Mouse (Mus musculus): ENCODE measurements around the gene Ap1ar. TPM values are rescaled to one million over a fixed set of nuclear protein-coding genes. Genes with fewer than 3 reads are reported as not detected.

The Ap1ar gene
- polyA plus RNA-seq, 1 experiment from 2014 or later, result 40.2 TPM

- Histone ChIP-seq H3K27me3 (ENCODE audit: insufficient read depth, low read length) (no peaks in the 10 kb centered on the region), H3K4me3 (replicated peaks; ENCODE audit: low read depth, low read length) (no peak overlapping the region), H3K4me1 (replicated peaks; ENCODE audit: insufficient read depth, low read length) (no peaks in the 10 kb centered on the region), H3K36me3 (ENCODE audit: insufficient read depth, low read length) (0 out of 2 replicates have a peak, but pooled peaks cover 3% of the 10 kb centered on the region), H3K9ac (ENCODE audit: low read depth, low read length) (no peak overlapping the region), H3K9me3 (replicated peaks; ENCODE audit: low read length) (no peaks in the 10 kb centered on the region), H3K4me2 (ENCODE audit: low read length) (no peak overlapping the region), H3K27ac (no peak overlapping the region)
- no peak for DNase-seq (ENCODE audit: low spot score)
- no peak for TF ChIP-seq CTCF (IDR thresholded peaks at IDR 0.05; ENCODE audit: low read depth)
- 80% methylated on average over 1 of the region's 1 CpGs for WGBS
- no peak for ATAC-seq (replicated peaks; ENCODE audit: low FRiP score, low read depth)
Observed at GRCm38 (mm10) chr3:127820400-127820799, 16.9 kb downstream of the Ap1ar start.

DNA sequence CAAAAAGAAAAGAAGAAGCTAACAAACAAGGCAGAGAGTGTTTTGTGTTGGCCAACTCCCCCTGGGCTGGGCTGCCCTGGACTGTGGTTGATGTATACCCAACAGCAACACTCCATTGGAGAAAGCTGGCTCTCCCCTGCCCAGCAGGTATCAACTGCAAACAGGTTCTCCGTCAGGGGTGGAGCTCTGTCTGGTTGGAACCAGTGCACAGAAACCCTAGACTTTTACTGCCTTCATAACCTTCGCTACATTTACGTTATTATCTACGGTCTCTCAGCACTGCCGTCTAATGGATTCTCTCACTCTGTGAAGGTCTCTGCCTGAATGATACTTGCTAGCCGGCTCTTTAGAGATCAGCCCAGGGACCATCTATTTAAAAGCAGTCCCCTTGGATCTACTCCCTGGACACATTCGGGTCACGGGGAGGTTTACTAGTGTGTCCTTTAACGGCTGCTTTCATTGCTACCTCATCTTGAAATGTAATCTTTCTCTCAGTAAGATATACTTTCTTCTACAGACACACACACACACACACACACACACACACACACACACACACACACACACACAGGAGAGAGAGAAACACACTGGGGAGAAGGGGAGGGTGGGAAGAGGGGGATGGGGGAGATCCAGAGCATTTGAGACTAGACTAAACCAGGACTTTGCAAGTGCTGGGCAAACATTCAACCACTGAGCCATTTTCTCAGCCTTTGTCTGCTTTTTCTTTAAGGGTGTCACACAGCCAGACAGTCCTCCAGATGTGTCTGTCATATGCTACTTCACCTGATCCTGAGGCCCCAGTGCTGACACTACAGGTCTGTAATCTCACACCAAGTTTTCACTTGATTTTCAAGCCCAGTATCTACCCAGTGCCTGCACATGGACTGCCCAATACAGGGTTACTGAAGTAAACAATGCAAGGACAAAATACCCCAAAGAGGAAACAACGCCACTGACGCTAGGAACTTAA is 18.3 kb downstream of the Ap1ar start:
- H3K4me3 ChIP-seq (replicated peaks; ENCODE audit: low read depth, low read length), result no peak overlapping the region
- TF ChIP-seq CTCF (IDR thresholded peaks at IDR 0.05; ENCODE audit: low read depth), result no peak
- DNase-seq (ENCODE audit: low spot score) (peak; percentile 32), ATAC-seq (replicated peaks; ENCODE audit: low FRiP score, low read depth) (peak; percentile 83)
- 0 out of 2 replicates have a peak overlapping the region, but pooled peaks have one; percentile 13 for H3K4me2 ChIP-seq (ENCODE audit: low read length)
- H3K4me1 ChIP-seq (replicated peaks; ENCODE audit: insufficient read depth, low read length), result no peaks in the 10 kb centered on the region
- H3K9ac ChIP-seq (ENCODE audit: low read depth, low read length), result no peak overlapping the region
- H3K36me3 ChIP-seq (ENCODE audit: insufficient read depth, low read length), result 0 out of 2 replicates have a peak, but pooled peaks cover 5% of the 10 kb centered on the region
- no peaks in the 10 kb centered on the region for H3K9me3 ChIP-seq (replicated peaks; ENCODE audit: low read length)
- WGBS, result 39% methylated on average over 11 of the region's 11 CpGs
- peak overlapping the region; percentile 62 for H3K27ac ChIP-seq
- H3K27me3 ChIP-seq (ENCODE audit: insufficient read depth, low read length), result no peaks in the 10 kb centered on the region

GRCm38 (mm10) chr3:127817120-127817683 is 20.1 kb downstream of the Ap1ar start:
- Histone ChIP-seq H3K9ac (ENCODE audit: low read depth, low read length) (no peak overlapping the region), H3K36me3 (ENCODE audit: insufficient read depth, low read length) (peaks cover 13% of the 10 kb centered on the region; the same call in 1 of the 2 replicates), H3K27me3 (ENCODE audit: insufficient read depth, low read length) (no peaks in the 10 kb centered on the region), H3K27ac (no peak overlapping the region), H3K4me3 (replicated peaks; ENCODE audit: low read depth, low read length) (no peak overlapping the region), H3K4me2 (ENCODE audit: low read length) (no peak overlapping the region), H3K9me3 (replicated peaks; ENCODE audit: low read length) (no peaks in the 10 kb centered on the region), H3K4me1 (replicated peaks; ENCODE audit: insufficient read depth, low read length) (no peaks in the 10 kb centered on the region)
- 43% methylated on average over 7 of the region's 7 CpGs for WGBS
- peak; percentile 22 for DNase-seq (ENCODE audit: low spot score)
- ATAC-seq (replicated peaks; ENCODE audit: low FRiP score, low read depth), result no peak
- no peak for TF ChIP-seq CTCF (IDR thresholded peaks at IDR 0.05; ENCODE audit: low read depth)

- H3K4me2 ChIP-seq (ENCODE audit: low read length), result no peak overlapping the region
- ATAC-seq (replicated peaks; ENCODE audit: low FRiP score, low read depth) (no peak), DNase-seq (ENCODE audit: low spot score) (no peak)
- H3K36me3 ChIP-seq (ENCODE audit: insufficient read depth, low read length), result peaks cover 38% of the 10 kb centered on the region
- no peak overlapping the region for H3K4me3 ChIP-seq (replicated peaks; ENCODE audit: low read depth, low read length)
- 91% methylated on average over 7 of the region's 7 CpGs for WGBS
- no peaks in the 10 kb centered on the region for H3K9me3 ChIP-seq (replicated peaks; ENCODE audit: low read length)
- no peak overlapping the region for H3K27ac ChIP-seq
- H3K27me3 ChIP-seq (ENCODE audit: insufficient read depth, low read length), result no peaks in the 10 kb centered on the region
- no peaks in the 10 kb centered on the region for H3K4me1 ChIP-seq (replicated peaks; ENCODE audit: insufficient read depth, low read length)
- no peak overlapping the region for H3K9ac ChIP-seq (ENCODE audit: low read depth, low read length)
- TF ChIP-seq CTCF (IDR thresholded peaks at IDR 0.05; ENCODE audit: low read depth), result no peak
Observed at GRCm38 (mm10) chr3:127809103-127809502, 28.2 kb downstream of the Ap1ar start.

- no peak overlapping the region for H3K9ac ChIP-seq (ENCODE audit: low read depth, low read length)
- no peaks in the 10 kb centered on the region for H3K9me3 ChIP-seq (replicated peaks; ENCODE audit: low read length)
- no peaks in the 10 kb centered on the region for H3K27me3 ChIP-seq (ENCODE audit: insufficient read depth, low read length)
- DNase-seq (ENCODE audit: low spot score), result no peak
- no peak overlapping the region for H3K4me2 ChIP-seq (ENCODE audit: low read length)
- no peak for TF ChIP-seq CTCF (IDR thresholded peaks at IDR 0.05; ENCODE audit: low read depth)
- 69% methylated on average over 5 of the region's 5 CpGs for whole genome bisulfite sequencing
- no peak overlapping the region for H3K4me3 ChIP-seq (replicated peaks; ENCODE audit: low read depth, low read length)
- no peaks in the 10 kb centered on the region for H3K4me1 ChIP-seq (replicated peaks; ENCODE audit: insufficient read depth, low read length)
- peaks cover 33% of the 10 kb centered on the region for H3K36me3 ChIP-seq (ENCODE audit: insufficient read depth, low read length)
- ATAC-seq (replicated peaks; ENCODE audit: low FRiP score, low read depth), result no peak
- H3K27ac ChIP-seq, result no peak overlapping the region
Observed at GRCm38 (mm10) chr3:127807846-127808245, 29.5 kb downstream of the Ap1ar start.

- H3K9ac ChIP-seq (ENCODE audit: low read depth, low read length), result no peak overlapping the region
- H3K27me3 ChIP-seq (ENCODE audit: insufficient read depth, low read length), result no peaks in the 10 kb centered on the region
- no peaks in the 10 kb centered on the region for H3K9me3 ChIP-seq (replicated peaks; ENCODE audit: low read length)
- ATAC-seq (replicated peaks; ENCODE audit: low FRiP score, low read depth), result no peak
- DNase-seq (ENCODE audit: low spot score), result no peak
- no peak for TF ChIP-seq CTCF (IDR thresholded peaks at IDR 0.05; ENCODE audit: low read depth)
- no peak overlapping the region for H3K27ac ChIP-seq
- peaks cover 23% of the 10 kb centered on the region for H3K36me3 ChIP-seq (ENCODE audit: insufficient read depth, low read length)
- WGBS, result 90% methylated on average over 6 of the region's 6 CpGs
- no peak overlapping the region for H3K4me2 ChIP-seq (ENCODE audit: low read length)
- H3K4me3 ChIP-seq (replicated peaks; ENCODE audit: low read depth, low read length), result no peak overlapping the region
- H3K4me1 ChIP-seq (replicated peaks; ENCODE audit: insufficient read depth, low read length), result no peaks in the 10 kb centered on the region
Observed at GRCm38 (mm10) chr3:127805991-127806390, 31.3 kb downstream of the Ap1ar start.

Measured in kidney, postnatal 0 days (tissue).